In the genomic region with DNA sequence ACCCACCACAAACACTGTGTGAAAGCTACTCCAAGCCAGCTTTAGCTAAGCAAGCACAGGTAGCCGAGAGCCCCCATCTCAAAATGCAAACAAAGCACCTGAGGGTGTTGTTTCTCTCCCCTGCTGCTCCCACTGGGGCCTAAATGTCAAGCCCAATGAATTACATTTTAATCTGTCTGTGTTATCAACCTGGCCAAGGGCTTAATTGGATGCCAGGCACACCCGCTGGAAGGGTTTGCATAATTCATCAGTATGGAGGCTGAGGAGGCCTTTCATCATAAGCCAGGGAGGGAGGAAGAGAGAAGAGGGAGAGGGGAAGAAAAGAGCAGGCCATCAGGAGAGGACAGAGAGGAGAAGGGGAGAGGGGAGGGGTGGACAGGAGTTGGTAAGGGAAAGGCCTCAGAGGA, we compare ENCODE assay signal across 11 mouse cellular contexts. TPM values are rescaled to one million over a fixed set of nuclear protein-coding genes. Genes with fewer than 3 reads are reported as not detected.
DNase-seq lines count a peak whose midpoint lies in the region; ATAC-seq and TF ChIP-seq lines count a peak whose summit lies in the region.
"Had no signal": no experiment of that assay in that cellular context is flagged by ENCODE, and none has a peak within 500 bp of the region (broad histone marks: within the 10 kb centered on the region; RNA-seq: fewer than 3 reads in every experiment).

No protein-coding gene starts in this region.

- peaks cover 30% of the 10 kb centered on the region for H3K4me1 ChIP-seq in heart, embryonic 15.5 days (replicated peaks)
- no peaks in the 10 kb centered on the region for H3K4me1 ChIP-seq in thymus, adult 2 months (replicated peaks; ENCODE audit: control insufficient read depth, insufficient read depth, low read length)

- intact Hi-C loops in heart, postnatal 25 days (cut with DNase I) = no loop called here
- intact Hi-C loops in left cerebral cortex, adult 2 months (cut with DNase I) = loop anchor here (5.0 kb wide), 1 partner anchor 360 kb away; no protein-coding TSS in a partner anchor

- H3K36me3 ChIP-seq in heart, embryonic 15.5 days = no peaks in the 10 kb centered on the region
- H3K36me3 ChIP-seq in thymus, adult 2 months (ENCODE audit: control insufficient read depth, insufficient read depth, low read length) = no peaks in the 10 kb centered on the region
- H3K36me3 ChIP-seq: embryonic facial prominence, embryonic 12.5 days had no signal

- no peak for DNase-seq in heart, postnatal 25 days (ENCODE audit: low spot score)
- peak; percentile 9 for DNase-seq in testis, postnatal 14 days (ENCODE audit: low spot score)
- no peak for DNase-seq in testis, postnatal 10 days (ENCODE audit: low spot score)
- peak in 1 of 2 experiments; percentile 30 for DNase-seq in left cerebral cortex, adult 2 months (ENCODE audit: extremely low spot score in 1 of 2, low spot score in 2 of 2)
- no peak for DNase-seq in adipocyte (ENCODE audit: low spot score)
- no peak for DNase-seq in gastrocnemius, postnatal 25 days
- DNase-seq in thymus, adult 2 months = no peak

- no peak for ATAC-seq in heart, embryonic 15.5 days (replicated peaks; ENCODE audit: insufficient number of reproducible peaks, insufficient read depth, low FRiP score, low read depth)

- H3K4me2 ChIP-seq in heart, embryonic 15.5 days = no peak overlapping the region
- H3K4me2 ChIP-seq: embryonic facial prominence, embryonic 12.5 days had no signal

- H3K9me3 ChIP-seq in heart, embryonic 15.5 days (replicated peaks) = no peaks in the 10 kb centered on the region

- WGBS in heart, embryonic 15.5 days = 58% methylated on average over 2 of the region's 2 CpGs
- 66% methylated on average over 2 of the region's 2 CpGs for WGBS in thymus, adult 2 months

- H3K4me3 ChIP-seq in heart, embryonic 15.5 days = no peak overlapping the region
- H3K4me3 ChIP-seq in left cerebral cortex, adult 2 months = no peak overlapping the region
- H3K4me3 ChIP-seq in thymus, adult 2 months (ENCODE audit: control insufficient read depth, insufficient read depth, low read length) = no peak overlapping the region
- H3K4me3 ChIP-seq: embryonic facial prominence, embryonic 12.5 days had no signal

- TF ChIP-seq POLR2A in thymus, adult 2 months (IDR thresholded peaks at IDR 0.05; ENCODE audit: control insufficient read depth, extremely low read depth, insufficient read depth, low read length, poor library complexity) = no peak

- TF ChIP-seq CTCF in left cerebral cortex, adult 2 months (IDR thresholded peaks at IDR 0.05) = no peak
- TF ChIP-seq CTCF in thymus, adult 2 months (IDR thresholded peaks at IDR 0.05; ENCODE audit: borderline replicate concordance, control insufficient read depth, extremely low read depth, insufficient read depth, low read length, poor library complexity) = no peak

- H3K27ac ChIP-seq in heart, embryonic 15.5 days = peak overlapping the region; percentile 95
- peak overlapping the region; percentile 95 for H3K27ac ChIP-seq in left cerebral cortex, adult 2 months
- no peak overlapping the region for H3K27ac ChIP-seq in thymus, adult 2 months (ENCODE audit: control insufficient read depth, insufficient read depth, low read length)
- H3K27ac ChIP-seq: embryonic facial prominence, embryonic 12.5 days had no signal

- no peaks in the 10 kb centered on the region for H3K27me3 ChIP-seq in heart, embryonic 15.5 days
- H3K27me3 ChIP-seq in thymus, adult 2 months (ENCODE audit: control insufficient read depth, insufficient read depth, low read length) = no peaks in the 10 kb centered on the region
- H3K27me3 ChIP-seq: embryonic facial prominence, embryonic 12.5 days had no signal

- H3K9ac ChIP-seq in heart, embryonic 15.5 days = no peak overlapping the region
- H3K9ac ChIP-seq: embryonic facial prominence, embryonic 12.5 days had no signal

RNA-seq across cellular contexts. Expression of gene Ces5a, which starts 36.5 kb away (rescaled TPM):
- 0.15 and 0.25 TPM in 2 replicates for polyA plus RNA-seq in heart, embryonic 15.5 days (2015; fragmentation: Nextera tagmentation; extraction: Ambion mirVana)
- total RNA-seq in heart, postnatal 25 days (2021) = not detected
- 1 to 10 TPM in 1 of 2 experiments, under 1 TPM in 1; 0.45 to 1.8 TPM for total RNA-seq in left cerebral cortex, adult 2 months (2021)
- total RNA-seq in gastrocnemius, postnatal 25 days (2021) = under 1 TPM; 0.51 to 0.91 TPM
- 1.1 TPM in 2 replicates for polyA plus RNA-seq in thymus, adult 2 months (2012; rRNA removed)
- total RNA-seq: ES-E14; neutrophil, adult 5-6 weeks had no signal
